Mouse (Mus musculus) neutrophil, adult 59 days (primary cell): ENCODE data around the gene Gzmg. TPM values are rescaled to one million over a fixed set of nuclear protein-coding genes. Genes with fewer than 3 reads are reported as not detected.

Source experiments
- total RNA-seq, 2 experiments: library from RNA; stranded (reverse); gene quantifications; 1 replicate in 1 of 2; 2 replicates in 1 of 2; pipeline ENCODE4 v1.2.4; 2023

The Gzmg gene
- not detected for total RNA-seq

GRCm38 (mm10) chr14:56159479-56159878, at the start of gene Gzmg:
Gene Gzmg, minus strand, starts transcription at chr14:56159579.

GRCm38 (mm10) chr14:56174499-56174898, 15.1 kb upstream of the Gzmg start, which contains the start of gene Gzmn:
Gene Gzmn, minus strand, starts transcription at chr14:56174599.

GRCm38 (mm10) chr14:56132508-56132907, 26.9 kb downstream of the Gzmg start, which contains the start of gene Gzmd:
Gene Gzmd, minus strand, starts transcription at chr14:56132608.

GRCm38 (mm10) chr14:56120525-56120924, 38.9 kb downstream of the Gzmg start, which contains the start of gene Gzme:
Gene Gzme, minus strand, starts transcription at chr14:56120625.

Other genes starting within 250 kb of the Gzmg start
- gene Cma1, start 214.9 kb downstream of the Gzmg start, total RNA-seq, result not detected
- not detected for gene Cma2, start 208.6 kb downstream of the Gzmg start, total RNA-seq
- gene Mcpt1, start 141.6 kb downstream of the Gzmg start, total RNA-seq, result not detected
- not detected for gene Mcpt9, start 129.1 kb downstream of the Gzmg start, total RNA-seq
- gene Mcpt2, start 117.5 kb downstream of the Gzmg start, total RNA-seq, result not detected
- gene Mcpt4, start 97.3 kb downstream of the Gzmg start, total RNA-seq, result not detected
- 100 to 1,000 TPM; 123 to 204 TPM for gene Mcpt8, start 74.3 kb downstream of the Gzmg start, total RNA-seq
- gene Ctsg, start 57.0 kb downstream of the Gzmg start, total RNA-seq, result 100 to 1,000 TPM; 166 to 198 TPM
- gene Gzme, start 39.0 kb downstream of the Gzmg start, total RNA-seq, result not detected
- gene Gzmd, start 27.0 kb downstream of the Gzmg start, total RNA-seq, result not detected
- gene Gzmn, start 15.0 kb upstream of the Gzmg start, total RNA-seq, result not detected
- gene Gzmf, start 51.8 kb upstream of the Gzmg start, total RNA-seq, result not detected
- gene Gzmc, start 75.1 kb upstream of the Gzmg start, total RNA-seq, result not detected
- gene Gzmb, start 102.7 kb upstream of the Gzmg start, total RNA-seq, result under 1 TPM in 1 of 2 experiments, not detected in 1; 0.62 TPM
- not detected for gene Atp12a, start 205.5 kb upstream of the Gzmg start, total RNA-seq
- gene Rnf17, start 243.0 kb upstream of the Gzmg start, total RNA-seq, result under 1 TPM; 0.35 to 0.58 TPM